In the genomic region with DNA sequence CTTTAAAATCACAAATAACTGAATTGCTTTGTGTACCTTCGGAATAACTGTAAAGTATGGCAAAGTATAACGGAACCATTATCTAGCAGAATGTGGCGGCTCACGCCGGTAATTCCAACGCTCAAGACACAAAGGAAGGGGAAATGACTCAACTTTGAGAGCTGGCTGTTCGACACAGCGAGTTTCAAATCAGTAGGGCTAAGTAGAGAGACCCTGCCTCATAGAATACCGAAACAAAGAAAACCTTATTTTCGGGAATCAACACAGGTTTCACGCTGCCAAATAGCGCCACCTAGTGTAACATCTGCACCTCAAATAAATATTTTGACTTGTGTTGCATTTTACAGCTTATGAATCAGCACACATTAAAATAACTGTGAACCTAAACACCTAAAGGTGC, we compare ENCODE assay signal across 8 mouse cellular contexts. TPM values are rescaled to one million over a fixed set of nuclear protein-coding genes. Genes with fewer than 3 reads are reported as not detected.
DNase-seq lines count a peak whose midpoint lies in the region; ATAC-seq and TF ChIP-seq lines count a peak whose summit lies in the region.

No protein-coding gene starts in this region.

- no peak for TF ChIP-seq POLR2A in bone marrow macrophage, adult 2 months (IDR thresholded peaks at IDR 0.05; ENCODE audit: borderline replicate concordance, low read depth, low read length)

- H3K27ac ChIP-seq in bone marrow macrophage, adult 2 months (ENCODE audit: insufficient read depth, low read depth, low read length), result no peak overlapping the region
- H3K27ac ChIP-seq in liver, embryonic 16.5 days (ENCODE audit: low read length), result no peak overlapping the region

- 36% methylated on average over 12 of the region's 12 CpGs for WGBS in liver, embryonic 16.5 days (ENCODE audit: insufficient replicate concordance)

- H3K9ac ChIP-seq in liver, embryonic 16.5 days (ENCODE audit: low read depth, low read length), result no peak overlapping the region

- peak; percentile 55; the same call in 1 of the 2 replicates for ATAC-seq in erythroid progenitor cell, adult 5-6 weeks (replicated peaks; ENCODE audit: low FRiP score, poor library complexity, severe bottlenecking)
- no peak for ATAC-seq in liver, embryonic 16.5 days (ENCODE audit: low read depth)
- no peak for ATAC-seq in megakaryocyte-erythroid progenitor cell, adult 5-6 weeks (replicated peaks; ENCODE audit: low FRiP score, low TSS enrichment, poor library complexity, severe bottlenecking)

- no peaks in the 10 kb centered on the region for H3K27me3 ChIP-seq in liver, embryonic 16.5 days (ENCODE audit: control insufficient read depth, insufficient read depth, low read depth, low read length)

- no peaks in the 10 kb centered on the region for H3K4me1 ChIP-seq in bone marrow macrophage, adult 2 months (ENCODE audit: control insufficient read depth, insufficient read depth, low read length)
- no peaks in the 10 kb centered on the region; the same call in 1 of the 2 replicates for H3K4me1 ChIP-seq in liver, embryonic 16.5 days (ENCODE audit: control insufficient read depth, low read depth, low read length)

- peak; percentile 32 to 64 for DNase-seq in frontal cortex, postnatal 36 days (ENCODE audit: low spot score in 2 of 2)
- DNase-seq in frontal cortex, postnatal 14 days (ENCODE audit: low spot score in 2 of 2), result no peak
- peak; percentile 21 for DNase-seq in ovary, postnatal 14 days (ENCODE audit: low spot score)
- no peak for DNase-seq in ovary, adult 18-20 months (ENCODE audit: low spot score)

- no peaks in the 10 kb centered on the region for H3K9me3 ChIP-seq in liver, embryonic 16.5 days (replicated peaks; ENCODE audit: control insufficient read depth, low read length)

- H3K4me2 ChIP-seq in liver, embryonic 16.5 days (ENCODE audit: low read depth, low read length), result 0 out of 2 replicates have a peak overlapping the region, but pooled peaks have one; percentile 19

- H3K36me3 ChIP-seq in liver, embryonic 16.5 days (ENCODE audit: control insufficient read depth, insufficient read depth), result no peaks in the 10 kb centered on the region

- peak overlapping the region; percentile 21; the same call in 1 of the 2 replicates for H3K4me3 ChIP-seq in bone marrow macrophage, adult 2 months (ENCODE audit: insufficient read depth, low read length)
- no peak overlapping the region for H3K4me3 ChIP-seq in liver, embryonic 16.5 days (ENCODE audit: low read depth, low read length)

- no peak for TF ChIP-seq CTCF in bone marrow macrophage, adult 2 months (IDR thresholded peaks at IDR 0.05; ENCODE audit: low read depth, low read length)

RNA-seq across cellular contexts. Expression of gene Ablim1, which starts 14.1 kb away (rescaled TPM):
- 0.25 TPM in 1 of 2 replicates, not detected in the other for polyA plus RNA-seq in bone marrow macrophage, adult 2 months (2012; ENCODE audit: insufficient read depth, insufficient read length, missing spikeins)
- 12.6 and 18.4 TPM in 2 replicates for total RNA-seq in erythroid progenitor cell, adult 5-6 weeks (2015; ENCODE audit: low replicate concordance)
- 7.6 and 10.0 TPM in 2 replicates for total RNA-seq in erythroid progenitor cell, adult 5-6 weeks (2017; ENCODE audit: low replicate concordance)
- 9.0 and 12.4 TPM in 2 replicates for polyA plus RNA-seq in liver, embryonic 16.5 days (2015; fragmentation: Nextera tagmentation; extraction: Ambion mirVana)
- 9.2 and 10.9 TPM in 2 replicates for total RNA-seq in megakaryocyte-erythroid progenitor cell, adult 5-6 weeks (2014; fragmentation: Nextera tagmentation)
- total RNA-seq in megakaryocyte-erythroid progenitor cell, adult 5-6 weeks (2017), result 1.5 and 6.3 TPM in 2 replicates

RNA-seq across cellular contexts. Expression of gene Fam160b1, which starts 31.7 kb away (rescaled TPM):
- 18.3 and 24.1 TPM in 2 replicates for polyA plus RNA-seq in bone marrow macrophage, adult 2 months (2012; ENCODE audit: insufficient read depth, insufficient read length, missing spikeins)
- total RNA-seq in erythroid progenitor cell, adult 5-6 weeks (2015; ENCODE audit: low replicate concordance), result 19.5 and 20.1 TPM in 2 replicates
- 8.5 and 15.5 TPM in 2 replicates for total RNA-seq in erythroid progenitor cell, adult 5-6 weeks (2017; ENCODE audit: low replicate concordance)
- 5.6 and 7.2 TPM in 2 replicates for polyA plus RNA-seq in liver, embryonic 16.5 days (2015; fragmentation: Nextera tagmentation; extraction: Ambion mirVana)
- 20.3 and 23.7 TPM in 2 replicates for total RNA-seq in megakaryocyte-erythroid progenitor cell, adult 5-6 weeks (2014; fragmentation: Nextera tagmentation)
- 9.7 and 14.6 TPM in 2 replicates for total RNA-seq in megakaryocyte-erythroid progenitor cell, adult 5-6 weeks (2017)

Comparison
In these comparisons a context has a peak if more than half of its experiments do, and no peak if none do; other contexts are left out.
1. DNase-seq: peak in frontal cortex, postnatal 36 days (2 of 2) and ovary, postnatal 14 days (single experiment); none in frontal cortex, postnatal 14 days (0 of 2) and ovary, adult 18-20 months (single experiment).